Mouse (Mus musculus): ENCODE measurements around the gene Wnk4.

- no peak for TF ChIP-seq CTCF (IDR thresholded peaks at IDR 0.05; ENCODE audit: low read depth)
- TF ChIP-seq EP300 (IDR thresholded peaks at IDR 0.05; ENCODE audit: low read depth): no peak
Observed at GRCm38 (mm10) chr11:101269577-101270116, 9.3 kb downstream of the Wnk4 start.

Data from liver, postnatal 0 days (tissue).